Mouse (Mus musculus) ES-E14 (cell line): ENCODE measurements at regions not wholly inside any gene's neighbourhood (a gene's known extent, or its start where the extent isn't known, plus 50 kb on each side); places are given as distances from the start of the nearest gene placed in this dataset.

Source experiments
- DNase-seq: peaks from one replicate; pipeline ENCODE4 v3.0.0-alpha.2; 2013; ENCODE audit warnings: low read depth, low spot score
- H3K27ac ChIP-seq: 2 replicates; pipeline ENCODE4 v1.5.1; 2012; ENCODE audit warnings: low read depth, mild to moderate bottlenecking, low read length, moderate library complexity, mixed read lengths; ENCODE audit not compliant: poor library complexity, insufficient read depth, severe bottlenecking
- H3K36me3 ChIP-seq: 2 replicates; pipeline ENCODE4 v1.6.1; 2012; ENCODE audit warnings: mild to moderate bottlenecking, low read length, moderate library complexity, mixed read lengths; ENCODE audit not compliant: control insufficient read depth, poor library complexity, insufficient read depth, severe bottlenecking
- H3K4me1 ChIP-seq, 2 experiments: fragments of 150-350 bp in 1 of 2; sonication (generic) in 1 of 2; 2 replicates each; pipeline ENCODE4 v1.6.1; 2012; ENCODE audit warnings: low read length in 2 of 2, mild to moderate bottlenecking in 1 of 2, mixed read lengths in 1 of 2; ENCODE audit not compliant: control insufficient read depth in 2 of 2, insufficient read depth in 2 of 2, poor library complexity in 1 of 2
- H3K4me3 ChIP-seq, 2 experiments: fragments of 150-350 bp in 1 of 2; sonication (generic) in 1 of 2; 2 replicates each; pipeline ENCODE4 v1.5.1; 2012; ENCODE audit warnings: low read length in 2 of 2, low read depth in 1 of 2, mild to moderate bottlenecking in 1 of 2, mixed read lengths in 1 of 2; ENCODE audit not compliant: insufficient read depth in 1 of 2, poor library complexity in 1 of 2, severe bottlenecking in 1 of 2
- H3K9ac ChIP-seq: 2 replicates; pipeline ENCODE4 v1.6.1; 2012; ENCODE audit warnings: low read depth, mild to moderate bottlenecking, low read length, mixed read lengths; ENCODE audit not compliant: poor library complexity, insufficient read depth, severe bottlenecking
- H3K9me3 ChIP-seq: fragments of 150-350 bp; sonication (generic); 2 replicates; pipeline ENCODE4 v1.6.1; 2012; ENCODE audit warnings: low read depth, mild to moderate bottlenecking, low read length; ENCODE audit not compliant: control insufficient read depth, insufficient read depth
- CHD2 ChIP-seq: IDR thresholded peaks from 2 replicates; pipeline ENCODE4 v1.6.1; 2014; ENCODE audit warnings: mild to moderate bottlenecking, low read depth, low read length, inconsistent platforms
- HCFC1 ChIP-seq: IDR thresholded peaks from 2 replicates; pipeline ENCODE4 v1.6.1; 2012; ENCODE audit warnings: low read length, inconsistent platforms, borderline replicate concordance; ENCODE audit not compliant: insufficient read depth
- MAFK ChIP-seq: IDR thresholded peaks from 2 replicates; pipeline ENCODE4 v1.6.1; 2014; ENCODE audit warnings: mild to moderate bottlenecking, low read depth, low read length, inconsistent platforms; ENCODE audit not compliant: insufficient read depth
- ZC3H11A ChIP-seq: IDR thresholded peaks from 2 replicates; pipeline ENCODE4 v1.6.1; 2012; ENCODE audit warnings: low read depth, mild to moderate bottlenecking, inconsistent platforms, low read length, borderline replicate concordance
- ZNF384 ChIP-seq: IDR thresholded peaks from 2 replicates; pipeline ENCODE4 v1.6.1; 2012; ENCODE audit warnings: low read depth, low read length, inconsistent platforms
- in situ Hi-C, 2 experiments: fragments of 600-800 bp; cut with MboI; formaldehyde crosslinking; loops; one replicate each; pipeline ENCODE4 v1.15.1; 2025; ENCODE audit warnings: low sequenced_read_pairs in 2 of 2, inconsistent platforms in 1 of 2; ENCODE audit not compliant: unreplicated experiment in 2 of 2

DNA sequence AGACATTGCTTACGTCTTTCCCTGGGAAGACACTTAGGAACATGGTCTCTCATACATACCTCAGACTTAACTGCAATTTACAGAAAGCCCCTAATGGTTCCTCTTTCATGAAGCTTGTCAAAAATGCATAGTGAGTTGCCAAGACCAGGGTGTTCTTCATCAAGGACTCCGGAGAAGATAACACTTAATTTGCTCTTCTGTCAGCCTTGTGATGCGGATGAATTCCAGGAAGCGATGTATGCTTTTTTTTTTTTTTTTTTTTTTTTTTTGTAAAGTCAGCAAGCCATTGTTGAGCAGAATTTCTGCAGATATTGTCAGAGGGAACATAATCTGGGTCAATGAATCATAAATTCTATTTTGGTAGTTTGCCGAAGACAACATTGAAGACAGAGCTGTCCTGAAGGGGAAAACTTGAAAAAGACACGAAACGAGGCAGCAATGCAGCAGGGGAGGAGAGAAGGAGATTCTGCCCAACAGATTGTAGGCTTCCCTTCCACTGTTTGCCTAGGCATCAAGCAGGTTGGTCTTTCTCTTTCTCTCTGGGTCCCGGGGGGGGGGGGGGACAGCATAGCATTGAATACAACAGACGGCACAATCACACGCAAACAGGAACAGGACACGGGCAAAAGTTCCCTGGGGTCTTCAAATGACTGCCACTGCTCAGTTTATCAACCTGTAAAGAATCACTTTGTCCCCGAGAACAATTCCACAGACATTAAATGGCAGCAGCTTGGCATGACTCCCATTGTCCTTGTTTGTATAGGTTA is 69.1 kb upstream of the Sorl1 start:
- in situ Hi-C loops = no loop called here
- no peak overlapping the region for H3K4me3 ChIP-seq
- no peaks in the 10 kb centered on the region for H3K9me3 ChIP-seq
- peaks cover 0 to 19% of the 10 kb centered on the region in 2 experiments; a peak in 3 of 4 replicates for H3K4me1 ChIP-seq
- H3K27ac ChIP-seq = no peak overlapping the region
- no peak for TF ChIP-seq ZC3H11A
- TF ChIP-seq MAFK = no peak
- TF ChIP-seq CHD2 = no peak
- no peak for TF ChIP-seq HCFC1
- no peak for TF ChIP-seq ZNF384
- DNase-seq = no peak
- H3K9ac ChIP-seq = no peak overlapping the region
- H3K36me3 ChIP-seq = no peaks in the 10 kb centered on the region

GRCm38 (mm10) chr9:42187371-42188228 is 63.5 kb upstream of the Sorl1 start:
- Histone ChIP-seq H3K9me3 (no peaks in the 10 kb centered on the region), H3K4me3 (no peak overlapping the region), H3K36me3 (no peaks in the 10 kb centered on the region), H3K4me1 (peaks cover 0 to 16% of the 10 kb centered on the region in 2 experiments; a peak in 2 of 4 replicates), H3K9ac (no peak overlapping the region), H3K27ac (no peak overlapping the region)
- DNase-seq = no peak
- TF ChIP-seq CHD2 = no peak
- no peak for TF ChIP-seq HCFC1
- TF ChIP-seq ZC3H11A = no peak
- TF ChIP-seq MAFK = no peak
- TF ChIP-seq ZNF384 = no peak
- in situ Hi-C loops = no loop called here

DNA sequence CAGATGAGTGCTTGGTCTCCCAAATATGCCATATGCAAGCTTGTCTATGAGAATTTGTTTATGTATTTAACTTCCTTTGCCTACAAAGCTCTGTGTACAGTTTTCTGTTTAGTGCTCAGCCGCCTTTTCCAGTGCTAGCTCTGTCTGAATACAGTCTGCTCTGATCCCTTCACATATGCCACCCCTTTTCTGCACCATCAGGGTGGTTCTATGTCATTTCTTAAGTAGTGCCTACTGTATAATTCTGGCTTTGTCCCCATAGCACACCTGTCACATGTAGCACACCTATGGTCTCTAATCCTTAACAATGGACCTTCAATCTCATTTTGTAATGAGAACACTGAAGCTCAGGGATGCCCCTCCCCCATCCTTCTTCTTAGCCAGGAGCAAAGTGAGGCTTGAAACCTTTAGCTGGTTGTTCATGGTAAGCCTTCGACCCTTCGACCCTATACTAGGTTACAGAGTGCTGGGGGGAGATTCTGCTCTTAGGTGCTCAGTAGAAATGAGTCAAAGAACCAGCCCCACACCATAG is 60.1 kb upstream of the Sorl1 start:
- peaks cover 2 to 12% of the 10 kb centered on the region in 2 experiments; a peak in 1 of 4 replicates for H3K4me1 ChIP-seq
- H3K9ac ChIP-seq = no peak overlapping the region
- no peak overlapping the region for H3K4me3 ChIP-seq
- H3K9me3 ChIP-seq = no peaks in the 10 kb centered on the region
- in situ Hi-C loops = no loop called here
- H3K36me3 ChIP-seq = no peaks in the 10 kb centered on the region
- TF ChIP-seq ZC3H11A (no peak), HCFC1 (no peak), MAFK (no peak), ZNF384 (no peak), CHD2 (no peak)
- no peak overlapping the region for H3K27ac ChIP-seq
- no peak for DNase-seq

DNA sequence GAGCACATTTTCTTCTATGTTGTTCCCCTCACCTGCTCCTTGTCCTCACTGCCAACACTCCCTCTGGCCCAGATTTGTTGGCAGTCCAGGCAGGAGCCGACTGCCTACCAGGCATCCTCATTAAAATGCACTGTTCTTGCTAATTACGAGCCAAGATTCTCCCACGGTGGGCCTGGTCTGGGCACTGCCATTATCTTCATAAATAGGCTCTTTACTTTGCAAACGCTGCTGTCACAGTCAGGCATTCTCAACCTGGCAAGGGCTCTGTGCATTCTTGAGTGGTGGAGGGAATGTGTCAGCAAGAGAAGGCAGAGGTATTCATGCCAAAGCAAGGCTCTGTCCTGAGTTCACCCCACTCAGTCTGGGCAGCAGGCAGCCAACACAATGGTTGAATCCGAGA is 59.4 kb upstream of the Sorl1 start:
- Histone ChIP-seq H3K4me3 (no peak overlapping the region), H3K9me3 (no peaks in the 10 kb centered on the region), H3K4me1 (peaks cover 2 to 16% of the 10 kb centered on the region in 2 experiments; a peak in 2 of 4 replicates), H3K9ac (no peak overlapping the region), H3K36me3 (no peaks in the 10 kb centered on the region), H3K27ac (no peak overlapping the region)
- DNase-seq = no peak
- TF ChIP-seq HCFC1 (no peak), ZNF384 (no peak), CHD2 (no peak), MAFK (no peak), ZC3H11A (no peak)
- in situ Hi-C loops = no loop called here
